Mouse (Mus musculus) inflammation-experienced regulatory T-cells (primary cell): Measurements from ENCODE around the gene Wtap. TPM values are rescaled to one million over a fixed set of nuclear protein-coding genes. Genes with fewer than 3 reads are reported as not detected.

ENCODE experiments used
- polyA plus RNA-seq, 2 experiments: library from polyadenylated mRNA; unstranded; fragments of 100-300 nt; shearing (Covaris generic); gene quantifications; one replicate each; pipeline ENCODE4 v1.2.1; 2017

Gene Wtap
- 10 to 100 TPM; 70.8 to 89.0 TPM for polyA plus RNA-seq

DNA sequence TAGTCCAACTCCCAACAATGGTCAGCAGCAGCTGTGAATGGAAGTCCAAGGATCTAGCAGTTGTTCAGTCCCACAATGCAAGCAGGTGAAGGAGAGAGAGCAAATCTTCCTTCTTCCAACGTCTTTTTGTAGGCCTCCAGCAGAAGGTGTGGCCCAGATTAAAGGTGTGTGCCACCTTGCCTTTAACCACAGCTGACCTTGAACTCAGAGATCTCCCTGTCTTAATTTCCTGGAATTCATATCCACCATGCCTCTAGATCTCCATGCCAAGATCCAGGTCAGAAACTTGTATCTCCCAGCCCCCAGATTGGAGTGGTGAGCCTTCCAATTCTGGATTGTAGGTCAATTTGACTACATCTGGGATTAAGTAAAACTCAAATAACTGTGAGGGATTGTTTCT lies at the start of gene Wtap:
Wtap (minus strand) TSS at position 101 of the 400 bp plus-strand sequence.

DNA sequence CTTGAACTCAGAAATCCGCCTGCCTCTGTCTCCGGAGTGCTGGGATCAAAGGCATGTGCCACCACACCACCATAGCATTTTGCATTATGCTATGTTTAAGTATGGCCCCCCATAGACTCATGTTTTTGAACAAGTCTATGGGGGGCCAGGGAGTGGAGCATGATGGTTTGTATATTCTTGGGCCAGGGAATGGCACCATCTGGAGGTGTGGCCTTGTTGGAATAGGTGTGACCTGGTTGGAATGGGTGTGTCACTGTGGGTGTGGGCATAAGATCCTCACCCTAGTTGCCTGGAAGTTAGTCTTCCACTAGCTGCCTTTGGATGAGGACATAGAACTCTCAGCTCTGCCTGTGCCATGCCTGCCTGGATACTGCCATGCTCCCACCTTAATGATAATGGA lies 12.6 kb upstream of the Wtap start, which contains the start of gene Sod2:
Sod2 (plus strand) TSS at position 301 of the 400 bp plus-strand sequence.

DNA sequence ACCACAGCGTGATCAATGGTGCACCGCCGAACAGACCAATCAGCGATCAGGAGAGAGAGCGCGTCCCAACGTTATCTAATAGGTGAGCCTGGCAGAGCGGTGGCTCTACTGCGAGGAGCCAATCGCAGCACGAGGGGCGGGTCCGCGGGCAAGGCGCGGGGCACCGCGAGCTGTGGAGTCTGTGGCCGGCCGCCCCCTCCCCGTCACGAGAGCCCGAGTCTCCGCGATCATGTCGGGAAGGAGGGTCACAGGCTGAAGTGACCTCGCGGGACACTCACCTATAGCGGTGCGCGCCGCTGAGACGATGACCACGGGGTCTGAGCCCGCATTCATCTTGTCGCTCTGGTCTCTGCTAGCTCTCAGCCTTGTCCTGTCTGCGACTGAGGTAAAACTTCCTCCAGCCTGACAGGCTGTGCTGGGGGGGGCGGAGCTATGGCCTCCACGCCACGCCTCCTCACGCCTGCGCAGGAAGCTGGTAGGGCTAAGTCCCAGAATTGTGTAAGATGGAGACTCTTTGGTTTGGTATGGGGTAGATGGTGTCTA lies 33.6 kb downstream of the Wtap start, which contains the start of gene Acat2:
Acat2 (minus strand) TSS at position 417 of the 543 bp plus-strand sequence.

DNA sequence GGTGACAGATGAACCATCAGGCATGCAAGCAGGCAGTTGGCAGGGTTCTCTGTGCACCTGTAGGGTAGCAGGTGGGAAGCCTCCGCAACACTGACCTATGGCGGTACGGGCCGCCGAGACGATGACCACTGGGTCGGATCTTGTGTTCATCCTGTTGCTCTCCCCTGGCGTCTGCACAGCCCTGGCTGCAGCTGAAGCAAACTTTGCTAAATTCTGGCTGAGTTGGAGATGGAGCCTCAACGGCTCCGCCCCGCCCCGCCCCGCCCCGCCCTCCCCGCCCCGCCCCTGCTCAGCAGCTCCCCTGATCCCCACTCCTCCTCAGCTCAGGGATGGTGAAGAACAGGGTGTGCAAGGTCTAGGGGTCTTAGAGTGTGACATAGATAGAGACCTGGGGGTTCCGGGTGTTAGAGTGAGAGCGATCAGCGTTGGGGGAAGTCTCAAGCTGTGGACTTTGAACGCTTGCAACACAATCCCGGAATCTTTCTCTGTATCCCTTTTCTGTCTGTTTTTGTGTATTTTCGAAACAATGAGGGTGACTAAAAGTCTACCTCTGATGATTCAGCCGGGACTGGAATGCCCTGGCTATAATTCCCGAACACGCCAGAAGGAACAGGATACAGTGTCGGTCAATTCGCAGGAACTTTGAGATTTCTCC lies 53.7 kb downstream of the Wtap start, which contains the start of gene Acat3:
Acat3 (minus strand) TSS at position 450 of the 655 bp plus-strand sequence.

Other genes with a start within 250 kb of the Wtap start
- gene Igf2r, start 224.5 kb downstream of the Wtap start, polyA plus RNA-seq, result 10 to 100 TPM; 29.0 to 38.6 TPM
- gene Mas1, start 126.0 kb downstream of the Wtap start, polyA plus RNA-seq, result under 1 TPM; 0.16 to 0.17 TPM
- gene Mrgprh, start 118.1 kb downstream of the Wtap start, polyA plus RNA-seq, result under 1 TPM in 1 of 2 experiments, not detected in 1; 0.66 TPM
- 1 to 10 TPM in 1 of 2 experiments, under 1 TPM in 1; 0.98 to 2.4 TPM for gene Pnldc1, start 83.9 kb downstream of the Wtap start, polyA plus RNA-seq
- gene Tcp1, start 78.5 kb downstream of the Wtap start, polyA plus RNA-seq, result 100 to 1,000 TPM; 172 to 203 TPM
- gene Mrpl18, start 77.8 kb downstream of the Wtap start, polyA plus RNA-seq, result 100 to 1,000 TPM; 108 to 134 TPM
- 1 to 10 TPM in 1 of 2 experiments, under 1 TPM in 1; 0.47 to 1.3 TPM for gene Acat3, start 53.6 kb downstream of the Wtap start, polyA plus RNA-seq
- 10 to 100 TPM; 27.6 to 54.4 TPM for gene Acat2, start 33.4 kb downstream of the Wtap start, polyA plus RNA-seq
- gene Sod2, start 12.7 kb upstream of the Wtap start, polyA plus RNA-seq, result 100 to 1,000 TPM in 1 of 2 experiments, 10 to 100 TPM in 1; 99.0 to 110 TPM
- not detected for gene Gpr31b, start 58.1 kb upstream of the Wtap start, polyA plus RNA-seq
- gene Tcp10b, start 66.9 kb upstream of the Wtap start, polyA plus RNA-seq, result under 1 TPM in 1 of 2 experiments, not detected in 1; 0.53 TPM
- under 1 TPM in 1 of 2 experiments, not detected in 1; 0.73 TPM for gene Unc93a, start 137.6 kb upstream of the Wtap start, polyA plus RNA-seq
- 1 to 10 TPM in 1 of 2 experiments, under 1 TPM in 1; 0.64 to 2.5 TPM for gene Smok2a, start 227.0 kb upstream of the Wtap start, polyA plus RNA-seq
- gene Smok2b, start 236.1 kb upstream of the Wtap start, polyA plus RNA-seq, result 10 to 100 TPM in 1 of 2 experiments, under 1 TPM in 1; 0.92 to 10.6 TPM